Mouse (Mus musculus): ENCODE data around the gene Car5a.
A peak's percentile ranks its signal among the peaks of the same experiment; 100 is the strongest.

Car5a gene

GRCm38 (mm10) chr8:121934506-121934905, 10.2 kb downstream of the Car5a start:
- peak; percentile 61 for DNase-seq (ENCODE audit: low spot score)

- DNase-seq (ENCODE audit: low spot score): no peak
These were observed 11.8 kb downstream of the Car5a start for GRCm38 (mm10) chr8:121932668-121933520.

DNA sequence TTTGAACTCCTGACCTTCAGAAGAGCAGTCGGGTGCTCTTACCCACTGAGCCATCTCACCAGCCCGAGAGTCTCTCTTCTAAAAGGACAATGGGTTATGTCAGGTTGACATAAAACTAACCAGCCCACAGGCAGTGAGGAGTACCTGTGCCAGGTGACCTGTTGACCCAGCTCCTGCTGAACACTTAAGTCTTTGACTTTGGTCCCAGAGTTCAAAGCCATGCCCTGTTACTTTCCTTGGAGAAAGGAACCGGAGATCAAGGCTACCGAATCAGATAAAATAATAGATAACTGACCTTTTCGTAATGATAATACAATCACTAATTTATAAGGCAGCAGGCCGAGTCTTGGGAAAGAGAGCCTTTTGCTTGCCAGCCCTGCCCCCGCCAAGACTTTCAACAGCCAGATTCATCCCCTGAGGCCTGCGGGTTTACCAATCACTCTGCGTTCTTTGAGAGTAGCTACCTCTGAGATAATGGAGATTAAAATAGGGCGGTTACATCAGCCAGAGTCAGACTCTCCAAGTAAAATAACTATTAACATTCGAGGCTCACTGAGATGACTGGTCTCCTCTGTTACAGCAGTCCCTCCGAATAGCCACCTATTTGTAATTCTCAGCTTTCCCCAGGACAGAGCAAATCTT, 12.6 kb downstream of the Car5a start:
- DNase-seq (ENCODE audit: low spot score): peak; percentile 35

- DNase-seq (ENCODE audit: low spot score): no peak
These were observed 13.1 kb downstream of the Car5a start for GRCm38 (mm10) chr8:121931571-121931970.

DNA sequence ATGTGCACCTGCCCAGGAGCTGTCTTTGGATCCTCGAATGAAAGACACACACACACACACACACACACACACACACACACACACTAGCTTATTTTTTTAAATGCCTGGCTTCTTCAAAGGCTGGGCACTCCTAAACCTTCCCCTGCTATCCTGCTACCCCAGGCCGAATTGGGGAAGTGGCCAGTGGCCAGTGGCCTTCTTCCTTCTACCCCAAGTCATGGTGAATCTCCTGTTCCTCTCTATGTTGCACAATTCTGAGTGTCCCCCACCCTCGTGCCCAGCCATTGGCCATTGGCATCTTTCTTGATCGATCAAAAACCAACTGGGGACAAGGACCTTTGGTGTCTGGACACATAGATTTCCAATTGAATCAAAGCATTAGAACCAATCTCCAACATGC, 14.7 kb downstream of the Car5a start:
- no peak for DNase-seq (ENCODE audit: low spot score)

GRCm38 (mm10) chr8:121927316-121927715, 17.4 kb downstream of the Car5a start:
- DNase-seq (ENCODE audit: low spot score): peak; percentile 54

DNA sequence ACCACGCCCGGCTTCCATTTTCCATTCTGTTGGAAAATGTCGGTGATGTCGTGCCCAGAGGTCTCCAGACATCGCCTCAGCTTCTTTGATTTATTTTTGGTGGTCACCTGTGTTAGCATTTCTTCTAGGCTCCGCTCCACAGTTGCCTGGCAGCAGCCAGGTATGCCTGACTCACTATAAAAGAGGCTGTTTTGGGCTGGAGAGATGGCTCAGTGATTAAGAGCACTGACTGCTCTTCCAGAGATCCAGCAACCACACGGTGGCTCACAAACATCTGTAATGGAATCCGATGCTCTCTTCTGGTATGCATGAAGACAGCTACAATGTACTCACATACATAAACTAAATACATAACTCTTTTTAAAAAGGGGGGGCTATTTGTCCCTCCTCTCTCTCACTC, 18.4 kb downstream of the Car5a start:
- DNase-seq (ENCODE audit: low spot score): no peak

- peak; percentile 70 for DNase-seq (ENCODE audit: low spot score)
These were observed 19.1 kb downstream of the Car5a start for GRCm38 (mm10) chr8:121925624-121926023.

- no peak for DNase-seq (ENCODE audit: low spot score)
These were observed 20.0 kb downstream of the Car5a start for GRCm38 (mm10) chr8:121924681-121925080.

DNA sequence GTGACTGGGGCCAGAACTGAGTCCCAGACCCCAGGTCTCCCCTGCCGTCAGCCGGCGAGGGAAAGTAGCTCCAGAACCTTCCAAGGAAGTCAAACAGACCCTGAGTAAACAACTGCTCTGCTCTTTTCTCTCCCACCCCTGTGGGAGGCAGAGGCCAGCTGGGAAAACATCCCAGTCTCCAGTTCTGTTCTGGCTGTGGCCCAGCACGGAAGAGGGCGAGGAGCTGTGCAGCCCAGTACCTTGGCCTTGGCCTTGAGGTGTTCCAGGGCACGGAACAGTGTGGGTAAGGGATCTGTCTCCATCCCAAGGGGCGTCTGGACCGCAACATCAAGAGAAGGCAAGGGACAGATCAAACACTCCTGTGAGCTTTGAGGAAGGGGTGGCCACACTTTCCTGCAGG, 22.6 kb downstream of the Car5a start:
- peak; percentile 58 for DNase-seq (ENCODE audit: low spot score)

GRCm38 (mm10) chr8:121921582-121921981, 23.1 kb downstream of the Car5a start:
- DNase-seq (ENCODE audit: low spot score): peak; percentile 40

DNA sequence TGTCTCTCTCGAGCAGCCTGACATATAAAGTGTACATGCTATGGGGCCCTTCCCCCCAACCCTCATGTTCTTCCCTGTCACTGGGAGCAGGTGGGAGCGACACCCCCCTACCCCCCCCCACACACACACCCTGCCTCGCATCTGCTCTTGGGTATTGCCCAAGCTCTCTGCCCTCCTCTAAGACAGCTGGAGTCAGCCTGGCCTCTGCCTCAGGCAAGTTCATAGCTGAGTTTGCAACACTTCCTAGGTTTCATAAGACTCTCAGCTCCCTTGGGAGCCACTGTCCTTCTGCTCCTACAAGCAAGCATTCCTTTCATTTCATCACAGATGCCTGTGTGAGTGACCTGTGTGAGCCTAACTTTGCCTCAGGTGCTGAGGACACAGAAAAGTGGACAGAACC, 25.0 kb downstream of the Car5a start:
- DNase-seq (ENCODE audit: low spot score): peak; percentile 78

DNA sequence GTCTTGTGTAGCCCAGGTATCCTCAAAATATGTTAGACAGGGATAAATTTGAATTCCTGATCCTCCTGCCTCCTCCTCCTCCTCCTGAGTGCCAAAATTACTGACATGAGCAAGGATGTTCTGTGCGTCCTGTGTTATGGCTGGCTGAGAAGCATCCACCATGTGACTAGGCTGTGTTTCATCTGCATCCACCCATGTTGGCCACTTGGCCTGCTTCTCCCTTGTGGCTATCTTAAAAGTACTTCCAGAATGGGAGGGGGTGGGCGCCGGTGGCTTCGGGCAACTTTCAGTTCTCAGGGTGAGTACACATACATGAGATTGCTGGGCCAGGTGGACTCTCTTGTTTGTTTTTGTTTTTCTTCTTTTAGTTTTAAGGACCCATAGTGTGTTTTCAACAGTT, 25.5 kb downstream of the Car5a start:
- no peak for DNase-seq (ENCODE audit: low spot score)

DNA sequence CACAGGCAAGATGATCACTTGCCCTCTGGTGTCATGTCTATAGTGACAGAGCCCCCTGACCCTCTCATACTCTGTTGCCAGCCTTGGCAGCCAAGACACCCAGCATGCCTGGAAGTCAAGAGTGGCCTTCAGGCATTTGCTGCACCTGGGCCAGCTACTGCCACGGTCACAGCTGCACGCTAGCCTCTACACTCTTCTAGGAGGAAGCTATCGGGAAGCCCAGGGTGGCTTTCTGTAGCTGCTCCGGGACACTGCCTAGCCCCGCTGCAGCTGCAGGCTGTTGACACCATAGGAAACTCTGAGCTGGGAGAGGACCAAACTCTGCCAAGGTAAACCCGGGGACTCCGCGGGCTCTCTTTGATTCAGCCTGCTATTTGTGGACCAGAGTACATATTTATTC, 31.3 kb downstream of the Car5a start:
- DNase-seq (ENCODE audit: low spot score): no peak

- no peak for DNase-seq (ENCODE audit: low spot score)
These were observed 31.9 kb downstream of the Car5a start for GRCm38 (mm10) chr8:121912831-121913230.

- no peak for DNase-seq (ENCODE audit: low spot score)
These were observed 32.7 kb downstream of the Car5a start for GRCm38 (mm10) chr8:121911987-121912386.

GRCm38 (mm10) chr8:121911400-121911799, 33.3 kb downstream of the Car5a start:
- DNase-seq (ENCODE audit: low spot score): no peak

DNA sequence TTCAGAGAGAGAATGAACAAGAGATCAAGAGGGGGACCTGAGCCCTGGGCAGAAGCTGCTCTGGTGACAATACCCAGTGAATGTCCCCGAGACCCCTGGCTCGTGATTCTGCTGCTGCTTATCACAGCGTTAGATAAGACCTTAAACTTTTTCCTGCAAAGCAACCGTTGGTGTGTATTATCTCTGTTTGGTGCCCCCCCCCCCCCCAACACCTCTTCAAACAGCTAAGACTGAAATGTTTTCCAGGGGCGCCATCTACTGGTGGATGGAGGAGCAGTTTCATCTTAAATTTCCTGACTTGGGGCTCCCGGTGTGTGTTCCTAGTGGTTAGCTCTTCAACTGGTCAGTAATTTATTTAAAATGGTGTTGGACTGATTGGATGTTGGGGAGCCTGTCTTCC, 35.0 kb downstream of the Car5a start:
- DNase-seq (ENCODE audit: low spot score): peak; percentile 71

DNA sequence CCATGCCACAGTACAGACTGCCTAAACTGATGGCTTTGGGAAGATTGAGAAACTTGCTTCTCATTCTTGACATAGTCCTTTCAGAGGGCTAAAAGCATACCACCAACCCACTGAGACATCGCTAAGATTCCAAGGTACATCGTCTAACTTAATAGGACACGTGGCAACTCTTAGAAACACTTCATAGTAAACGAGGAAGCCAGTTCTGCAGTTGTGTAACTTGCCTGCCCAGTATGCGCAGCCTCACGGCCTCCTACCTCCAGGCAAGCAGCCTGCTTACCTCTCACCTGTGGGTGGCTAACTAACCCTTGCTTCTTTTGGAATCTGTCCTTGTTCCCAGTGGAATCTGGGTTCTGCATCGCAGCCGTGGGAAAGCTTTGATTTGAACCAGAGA, 35.6 kb downstream of the Car5a start:
- DNase-seq (ENCODE audit: low spot score): peak; percentile 55

- no peak for DNase-seq (ENCODE audit: low spot score)
These were observed 36.1 kb downstream of the Car5a start for GRCm38 (mm10) chr8:121908378-121909147.

GRCm38 (mm10) chr8:121907587-121908248, 37.0 kb downstream of the Car5a start, which contains the start of gene Slc7a5:
TSS of gene Slc7a5 (minus strand) at chr8:121907694.
- DNase-seq (ENCODE audit: low spot score): peak; percentile 96
